Mouse (Mus musculus): ENCODE measurements around the gene Abcg8.

DNA sequence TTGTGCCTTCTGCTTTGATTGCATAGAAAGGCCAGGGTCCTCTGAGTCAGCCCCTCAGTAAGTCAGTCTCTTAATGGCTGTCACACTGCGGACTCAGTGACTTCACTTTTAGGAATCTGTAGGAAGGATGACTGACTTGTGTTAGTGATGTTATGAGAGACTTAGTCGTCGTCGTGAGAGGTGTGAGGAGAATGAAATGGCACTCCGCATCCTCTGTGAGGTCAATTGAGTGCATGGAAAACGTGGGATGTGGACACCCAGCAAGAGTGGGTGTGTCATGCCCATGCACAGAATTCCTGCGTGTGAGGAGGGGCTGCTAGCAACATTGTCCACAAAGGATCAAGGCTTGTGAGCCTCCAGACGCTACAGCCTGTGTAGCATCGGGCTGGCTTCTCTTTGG, 47.5 kb upstream of the Abcg8 start:
- no peak for TF ChIP-seq POLR2A (IDR thresholded peaks at IDR 0.05; ENCODE audit: low read depth, low read length)
- no peak for TF ChIP-seq CTCF (IDR thresholded peaks at IDR 0.05; ENCODE audit: borderline replicate concordance, insufficient read depth, low read length)
